Mouse (Mus musculus) embryonic facial prominence, embryonic 12.5 days (tissue): ENCODE data around the gene Faap24. TPM values are rescaled to one million over a fixed set of nuclear protein-coding genes. Genes with fewer than 3 reads are reported as not detected.

ENCODE experiments used
- ATAC-seq: fragments of 200-750 bp; cut with Nextera tagmentation; 2 replicates; pipeline ENCODE4 v1.8.0; 2017; ENCODE audit not compliant: insufficient number of reproducible peaks, insufficient read depth, low FRiP score, low TSS enrichment
- H3K27ac ChIP-seq: fragments of 300-500 bp; sonication (generic); 2 replicates; pipeline ENCODE4 v1.5.1; 2016; ENCODE audit warnings: mild to moderate bottlenecking
- H3K27me3 ChIP-seq: fragments of 300-500 bp; sonication (generic); 2 replicates; pipeline ENCODE4 v1.6.1; 2016; ENCODE audit warnings: mild to moderate bottlenecking, moderate library complexity
- H3K36me3 ChIP-seq: fragments of 300-500 bp; sonication (generic); 2 replicates; pipeline ENCODE4 v1.6.1; 2016; ENCODE audit warnings: mild to moderate bottlenecking
- H3K4me1 ChIP-seq: fragments of 300-500 bp; sonication (generic); 2 replicates; pipeline ENCODE4 v1.6.1; 2016
- H3K4me2 ChIP-seq: fragments of 300-500 bp; sonication (generic); replicated peaks from 2 replicates; pipeline ENCODE4 v1.6.1; 2016; ENCODE audit warnings: mild to moderate bottlenecking, moderate library complexity
- H3K4me3 ChIP-seq: fragments of 300-500 bp; sonication (generic); 2 replicates; pipeline ENCODE4 v1.5.1; 2016; ENCODE audit warnings: mild to moderate bottlenecking
- H3K9ac ChIP-seq: fragments of 300-500 bp; sonication (generic); 2 replicates; pipeline ENCODE4 v1.6.1; 2016; ENCODE audit warnings: mild to moderate bottlenecking, moderate library complexity
- H3K9me3 ChIP-seq: fragments of 300-500 bp; sonication (generic); 2 replicates; pipeline ENCODE4 v1.6.1; 2016; ENCODE audit warnings: mild to moderate bottlenecking, moderate library complexity
- WGBS: fragments of 180-500 bp; shearing (Covaris S2); methylation state at CpG from one replicate; pipeline ENCODE4 v1.1.7; 2016; 5-methylcytosine and 5-hydroxymethylcytosine counted together
- polyA plus RNA-seq: library from polyadenylated mRNA; unstranded; fragments of >200 nt; fragmentation: Nextera tagmentation; extraction: Ambion mirVana; gene quantifications from 2 replicates; pipeline ENCODE4 v1.2.1, GENCODE M21; 2016

Faap24 gene
- polyA plus RNA-seq, 1 experiment from 2014 or later: 14.0 TPM

- no peak overlapping the region for H3K27ac ChIP-seq
- H3K4me3 ChIP-seq: no peak overlapping the region
- H3K4me2 ChIP-seq: no peak overlapping the region
- no peaks in the 10 kb centered on the region for H3K9me3 ChIP-seq
- no peaks in the 10 kb centered on the region for H3K36me3 ChIP-seq
- WGBS: 41% methylated on average over 5 of the region's 5 CpGs
- no peaks in the 10 kb centered on the region for H3K4me1 ChIP-seq
- ATAC-seq: 0 out of 2 replicates have a peak, but pooled peaks have one; percentile 29
- H3K27me3 ChIP-seq: no peaks in the 10 kb centered on the region
- no peak overlapping the region for H3K9ac ChIP-seq
Observed at GRCm38 (mm10) chr7:35362868-35363267, 33.8 kb downstream of the Faap24 start.

GRCm38 (mm10) chr7:35362253-35362652 lies 34.4 kb downstream of the Faap24 start:
- Histone ChIP-seq H3K9me3 (no peaks in the 10 kb centered on the region), H3K4me1 (no peaks in the 10 kb centered on the region), H3K4me2 (no peak overlapping the region), H3K27ac (no peak overlapping the region), H3K4me3 (no peak overlapping the region), H3K36me3 (no peaks in the 10 kb centered on the region), H3K27me3 (no peaks in the 10 kb centered on the region), H3K9ac (no peak overlapping the region)
- WGBS: 58% methylated on average over 5 of the region's 5 CpGs
- no peak for ATAC-seq

- Histone ChIP-seq H3K4me1 (no peaks in the 10 kb centered on the region), H3K27ac (no peak overlapping the region), H3K27me3 (no peaks in the 10 kb centered on the region), H3K9ac (no peak overlapping the region), H3K9me3 (no peaks in the 10 kb centered on the region), H3K4me3 (no peak overlapping the region), H3K4me2 (no peak overlapping the region), H3K36me3 (no peaks in the 10 kb centered on the region)
- ATAC-seq: no peak
- WGBS: 86% methylated on average over 12 of the region's 12 CpGs
Observed at GRCm38 (mm10) chr7:35357621-35358020, 39.0 kb downstream of the Faap24 start.

GRCm38 (mm10) chr7:35355303-35355872 lies 41.2 kb downstream of the Faap24 start:
- WGBS: 85% methylated on average over 5 of the region's 5 CpGs
- H3K4me1 ChIP-seq: no peaks in the 10 kb centered on the region

GRCm38 (mm10) chr7:35353306-35353705 lies 43.3 kb downstream of the Faap24 start:
- ATAC-seq: no peak
- Histone ChIP-seq H3K36me3 (no peaks in the 10 kb centered on the region), H3K4me2 (no peak overlapping the region), H3K9me3 (no peaks in the 10 kb centered on the region), H3K4me1 (no peaks in the 10 kb centered on the region), H3K4me3 (no peak overlapping the region), H3K27me3 (no peaks in the 10 kb centered on the region), H3K27ac (no peak overlapping the region), H3K9ac (no peak overlapping the region)
- 91% methylated on average over 15 of the region's 15 CpGs for WGBS

More at GRCm38 (mm10) chr7:35355303-35355872, 41.2 kb downstream of the Faap24 start:
- H3K27me3 ChIP-seq: no peaks in the 10 kb centered on the region
- H3K27ac ChIP-seq: no peak overlapping the region
- no peaks in the 10 kb centered on the region for H3K9me3 ChIP-seq
- H3K9ac ChIP-seq: no peak overlapping the region
- no peaks in the 10 kb centered on the region for H3K36me3 ChIP-seq
- H3K4me3 ChIP-seq: no peak overlapping the region
- no peak for ATAC-seq
- H3K4me2 ChIP-seq: no peak overlapping the region

- Histone ChIP-seq H3K9ac (no peak overlapping the region), H3K9me3 (no peaks in the 10 kb centered on the region), H3K4me1 (no peaks in the 10 kb centered on the region), H3K27me3 (no peaks in the 10 kb centered on the region), H3K4me2 (no peak overlapping the region), H3K4me3 (no peak overlapping the region), H3K36me3 (no peaks in the 10 kb centered on the region), H3K27ac (no peak overlapping the region)
- 91% methylated on average over 3 of the region's 3 CpGs for WGBS
- ATAC-seq: no peak
Observed at GRCm38 (mm10) chr7:35351155-35351554, 45.5 kb downstream of the Faap24 start.

GRCm38 (mm10) chr7:35349886-35350684 lies 46.6 kb downstream of the Faap24 start:
- no peak for ATAC-seq
- Histone ChIP-seq H3K4me3 (no peak overlapping the region), H3K4me2 (no peak overlapping the region), H3K9me3 (no peaks in the 10 kb centered on the region), H3K9ac (no peak overlapping the region), H3K36me3 (no peaks in the 10 kb centered on the region), H3K27me3 (no peaks in the 10 kb centered on the region), H3K27ac (no peak overlapping the region), H3K4me1 (no peaks in the 10 kb centered on the region)
- WGBS: 89% methylated on average over 8 of the region's 8 CpGs

GRCm38 (mm10) chr7:35349022-35349421 lies 47.6 kb downstream of the Faap24 start:
- Histone ChIP-seq H3K27me3 (no peaks in the 10 kb centered on the region), H3K4me2 (no peak overlapping the region), H3K4me3 (no peak overlapping the region), H3K27ac (no peak overlapping the region), H3K9ac (no peak overlapping the region), H3K36me3 (no peaks in the 10 kb centered on the region), H3K4me1 (no peaks in the 10 kb centered on the region), H3K9me3 (no peaks in the 10 kb centered on the region)
- ATAC-seq: no peak
- WGBS: 87% methylated on average over 4 of the region's 4 CpGs

GRCm38 (mm10) chr7:35347918-35348700 lies 48.5 kb downstream of the Faap24 start:
- Histone ChIP-seq H3K9me3 (no peaks in the 10 kb centered on the region), H3K4me1 (no peaks in the 10 kb centered on the region), H3K27me3 (no peaks in the 10 kb centered on the region), H3K4me3 (no peak overlapping the region), H3K4me2 (no peak overlapping the region), H3K9ac (no peak overlapping the region), H3K36me3 (no peaks in the 10 kb centered on the region), H3K27ac (no peak overlapping the region)
- 72% methylated on average over 17 of the region's 18 CpGs for WGBS
- no peak for ATAC-seq

- H3K4me2 ChIP-seq: no peak overlapping the region
- H3K9ac ChIP-seq: no peak overlapping the region
- ATAC-seq: no peak
- no peaks in the 10 kb centered on the region for H3K36me3 ChIP-seq
- H3K4me1 ChIP-seq: no peaks in the 10 kb centered on the region
- no peaks in the 10 kb centered on the region for H3K9me3 ChIP-seq
- WGBS: 98% methylated on average over 5 of the region's 5 CpGs
- no peak overlapping the region for H3K27ac ChIP-seq
- H3K4me3 ChIP-seq: no peak overlapping the region
- H3K27me3 ChIP-seq: no peaks in the 10 kb centered on the region
Observed at GRCm38 (mm10) chr7:35344785-35345330, 51.8 kb downstream of the Faap24 start.

GRCm38 (mm10) chr7:35342498-35342897 lies 54.1 kb downstream of the Faap24 start:
- Histone ChIP-seq H3K27me3 (no peaks in the 10 kb centered on the region), H3K36me3 (no peaks in the 10 kb centered on the region), H3K27ac (no peak overlapping the region), H3K4me3 (no peak overlapping the region), H3K9me3 (no peaks in the 10 kb centered on the region), H3K4me2 (no peak overlapping the region), H3K9ac (no peak overlapping the region), H3K4me1 (no peaks in the 10 kb centered on the region)
- WGBS: 71% methylated on average over 4 of the region's 4 CpGs
- ATAC-seq: no peak
